Mouse (Mus musculus) adrenal gland, adult (tissue): ENCODE measurements around the gene Thoc2.

Experiments
- DNase-seq, 2 experiments: peaks; one replicate each; pipeline ENCODE4 v3.0.0; 2022 to 2023; ENCODE audit warnings: low spot score in 1 of 2; ENCODE audit not compliant: inconsistent age in 2 of 2

The Thoc2 gene

DNA sequence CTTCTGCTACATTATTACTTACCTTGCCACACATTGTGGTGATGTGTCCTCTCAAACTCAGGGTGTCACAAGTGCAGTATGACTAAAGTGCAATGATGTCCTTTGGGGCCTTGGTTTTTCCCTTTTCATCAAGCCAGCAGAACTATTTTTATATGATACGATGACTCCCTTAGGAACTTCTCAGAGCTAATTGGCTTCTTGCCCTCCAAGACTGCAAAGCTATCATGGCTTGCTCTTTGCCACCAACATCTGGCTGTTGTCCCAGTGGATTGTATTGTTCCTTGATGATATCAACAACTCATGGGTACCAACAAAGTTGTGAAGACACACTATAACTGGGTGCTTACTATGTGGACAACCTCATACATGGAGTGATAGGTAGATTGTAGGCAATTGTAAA lies at the start of gene Thoc2:
Thoc2 (minus strand) TSS at position 101 of the 400 bp plus-strand sequence.
- DNase-seq, result no peak

DNA sequence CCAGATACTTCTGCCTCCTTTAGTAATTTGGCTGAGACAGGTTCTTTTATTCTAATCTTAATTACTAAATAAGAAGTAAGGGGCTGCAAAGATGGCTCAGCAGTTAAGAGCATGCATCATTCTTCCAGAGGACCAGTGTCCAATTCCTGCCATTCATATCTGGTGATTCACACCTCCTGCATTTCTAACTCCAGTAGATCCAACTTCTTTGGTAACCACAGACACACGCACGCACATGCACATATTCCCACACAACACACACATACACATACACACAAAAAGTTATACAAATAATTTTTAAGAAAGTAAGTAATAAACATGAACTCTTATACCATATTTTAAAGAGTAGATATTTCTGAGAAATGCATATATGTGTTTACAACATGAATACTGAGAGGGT lies 49.6 kb upstream of the Thoc2 start:
- DNase-seq, result no peak

DNA sequence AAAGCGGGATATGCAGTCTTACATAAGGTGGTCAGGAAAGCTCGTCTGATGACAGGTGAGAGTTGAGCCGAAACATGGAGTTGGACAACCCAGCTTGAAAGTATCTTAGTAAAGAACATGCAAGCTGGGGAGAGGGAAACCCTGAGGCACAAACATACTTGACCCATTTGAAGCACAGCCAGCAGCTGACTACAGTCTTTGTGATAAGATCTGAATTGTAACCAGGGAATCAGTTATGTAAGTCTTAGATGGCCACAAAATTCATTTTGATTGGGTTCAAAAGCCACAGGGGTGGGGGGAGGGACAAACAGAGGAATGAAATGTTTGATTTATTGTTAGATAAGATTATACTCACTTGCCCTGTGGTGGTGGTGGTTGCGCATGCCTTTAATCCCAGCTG lies 48.9 kb upstream of the Thoc2 start:
- peak; percentile 31 to 69 for DNase-seq

DNA sequence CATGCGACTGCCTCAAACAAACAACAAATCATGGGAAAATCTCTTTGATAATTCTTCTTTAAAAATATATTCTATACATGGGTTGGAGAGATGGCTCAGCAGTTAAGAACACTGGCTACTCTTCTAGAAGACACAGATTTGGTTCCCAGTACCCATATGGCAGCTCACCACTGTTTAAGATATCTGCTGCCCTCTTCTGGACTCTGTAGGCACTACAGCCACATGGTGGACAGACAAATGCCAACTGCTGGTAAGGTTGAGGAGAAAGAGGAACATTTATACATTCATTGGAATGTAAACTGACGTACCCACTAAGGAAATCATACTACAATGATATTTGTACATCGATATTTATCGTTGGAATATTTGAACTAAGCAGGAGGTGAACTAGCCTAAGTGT lies 36.7 kb upstream of the Thoc2 start:
- DNase-seq, result peak in 1 of 2 experiments; percentile 58

DNA sequence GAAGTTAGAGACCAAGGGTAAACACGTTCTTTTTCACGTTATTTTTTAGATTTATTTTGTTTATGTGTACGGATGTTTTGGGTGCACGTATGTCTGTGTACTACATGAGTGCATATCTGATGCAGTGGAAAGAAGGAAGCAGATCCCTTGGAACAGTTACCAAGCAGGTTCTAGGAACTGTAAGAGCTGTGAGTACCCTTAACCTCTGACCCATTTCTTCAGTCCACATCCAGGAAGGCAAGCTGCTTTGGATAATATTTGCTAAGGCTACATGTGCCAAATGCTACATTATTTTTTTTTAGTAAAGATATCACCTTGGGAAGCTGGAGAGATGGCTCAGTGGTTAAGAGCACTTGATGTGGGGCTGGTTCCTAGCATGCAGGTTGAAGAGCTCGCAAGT lies 21.4 kb upstream of the Thoc2 start:
- DNase-seq, result no peak

DNA sequence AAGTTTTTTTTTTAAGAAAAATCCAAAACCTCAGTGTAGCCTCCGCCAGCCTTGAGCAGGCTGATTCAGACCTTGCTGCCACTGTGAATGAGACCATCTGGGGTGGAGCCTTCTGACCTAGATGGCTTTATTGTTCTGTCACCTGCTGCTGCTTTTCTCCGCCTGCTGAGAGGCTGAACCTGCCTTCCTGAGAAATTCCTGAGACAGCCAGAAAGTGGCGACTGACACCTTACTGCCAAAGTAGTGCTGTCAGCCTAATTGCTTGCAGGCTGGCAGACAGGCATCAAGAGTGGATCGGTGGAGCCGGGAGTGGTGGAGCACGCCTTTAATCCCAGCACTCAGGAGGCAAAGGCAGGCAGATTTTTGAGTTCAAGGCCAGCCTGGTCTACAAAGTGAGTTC lies 11.3 kb upstream of the Thoc2 start:
- peak in 1 of 2 experiments; percentile 48 for DNase-seq

DNA sequence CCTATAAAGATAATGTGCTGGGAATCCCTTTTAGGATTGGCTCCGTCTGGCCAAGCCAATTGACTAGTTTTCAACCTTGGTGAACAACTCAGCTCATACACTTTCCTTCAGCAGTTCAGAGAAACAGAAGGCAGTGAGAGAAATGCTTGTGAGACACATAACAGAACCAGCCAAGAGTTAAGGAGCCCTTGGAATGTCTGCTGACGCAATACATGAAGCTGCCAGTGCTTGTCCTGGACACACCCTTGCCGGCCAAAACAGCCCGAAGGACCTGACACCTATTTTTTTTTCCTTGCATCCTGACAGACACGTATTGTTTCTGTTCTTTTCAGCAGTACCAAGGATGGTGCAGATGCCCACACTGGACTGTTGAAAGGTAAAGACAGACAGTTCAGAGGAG lies 4.2 kb upstream of the Thoc2 start:
- DNase-seq, result no peak

DNA sequence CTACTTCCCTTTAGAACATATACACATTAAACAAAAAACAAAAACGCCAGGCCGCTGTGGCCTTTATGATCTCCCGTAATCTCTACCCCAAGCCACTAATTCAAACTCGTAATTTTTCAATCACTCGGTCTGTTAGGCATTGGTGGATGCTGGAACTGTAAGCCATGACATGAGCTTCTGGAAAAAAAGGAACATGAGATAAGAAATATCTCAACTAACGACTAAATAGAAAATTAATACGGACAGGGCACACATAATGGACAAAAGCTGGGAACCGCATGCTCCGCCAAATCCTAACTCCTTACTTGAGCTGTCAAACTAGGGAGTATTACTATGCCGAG lies 8.4 kb downstream of the Thoc2 start:
- no peak for DNase-seq

DNA sequence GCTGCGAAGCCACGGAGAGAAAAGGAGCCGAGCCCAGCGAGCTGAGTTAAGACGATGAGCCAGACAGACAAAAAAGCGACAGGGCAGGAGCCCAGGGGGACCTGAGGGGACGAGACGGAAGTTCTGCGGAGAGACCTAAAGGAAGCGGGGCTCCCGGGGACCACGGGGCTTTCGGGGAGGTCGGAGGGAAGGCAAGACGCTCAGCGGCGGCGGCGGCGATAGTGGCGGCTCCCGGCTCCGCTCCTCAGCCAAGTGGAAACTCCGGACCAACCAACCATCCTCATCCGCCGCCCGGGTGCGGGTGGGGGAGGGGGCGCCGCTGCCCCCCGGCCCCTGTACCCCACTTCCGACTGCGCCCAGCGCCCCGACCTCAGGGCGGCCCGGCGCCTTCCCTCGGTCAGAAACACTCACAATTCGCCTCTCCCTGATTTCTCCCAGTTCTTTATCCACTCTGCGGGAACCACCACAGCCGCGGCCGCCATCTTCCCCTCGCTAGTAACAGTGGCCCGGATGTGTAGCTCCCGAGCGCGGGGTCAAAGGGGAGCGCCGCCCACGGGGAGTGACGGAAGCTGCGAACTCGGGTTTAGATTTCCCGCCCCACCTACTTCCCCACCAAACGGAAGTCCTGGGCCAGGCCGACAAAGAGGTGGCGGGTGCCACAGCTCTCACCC lies 8.9 kb downstream of the Thoc2 start:
- DNase-seq, result peak; percentile 90 to 95

DNA sequence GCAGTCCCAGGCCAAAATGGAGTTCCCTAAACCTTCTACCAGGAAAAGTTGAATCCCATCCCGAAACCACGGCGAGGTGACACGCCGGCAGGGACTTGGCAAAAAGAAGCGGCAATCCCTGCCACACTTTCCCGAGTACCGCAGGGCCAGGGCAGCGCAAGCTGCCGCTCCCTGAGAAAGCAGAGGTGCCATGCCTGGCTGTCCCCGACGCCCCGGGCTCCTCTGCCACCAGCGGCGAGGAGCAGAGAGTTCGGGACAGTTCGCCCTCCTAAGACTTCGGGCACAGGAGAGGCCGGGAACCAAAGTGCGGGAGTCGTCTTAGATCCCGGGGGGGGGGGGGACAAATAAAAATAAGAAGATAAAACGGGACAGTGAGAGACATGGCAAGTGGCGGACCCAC lies 9.5 kb downstream of the Thoc2 start:
- DNase-seq, result peak; percentile 34 to 73

DNA sequence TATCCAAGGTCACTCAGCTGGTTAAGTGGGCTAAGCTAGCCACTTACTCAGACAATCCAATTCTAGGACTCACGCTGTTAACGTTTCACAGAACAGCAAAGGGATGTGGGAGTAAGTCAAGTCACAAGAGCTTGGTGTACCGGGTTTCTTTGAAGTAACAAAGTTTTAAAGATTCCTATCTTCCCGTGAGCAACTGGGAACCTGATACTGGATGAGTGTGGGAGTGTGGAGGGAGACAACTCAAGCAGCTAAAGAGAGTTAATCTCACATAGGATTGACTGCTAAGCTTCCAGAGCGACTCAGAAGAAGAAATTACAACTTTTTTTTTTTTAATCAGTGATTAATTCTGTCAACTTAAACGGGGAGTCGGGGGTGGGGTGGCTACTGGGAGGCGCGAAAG lies 10.0 kb downstream of the Thoc2 start:
- DNase-seq, result no peak

DNA sequence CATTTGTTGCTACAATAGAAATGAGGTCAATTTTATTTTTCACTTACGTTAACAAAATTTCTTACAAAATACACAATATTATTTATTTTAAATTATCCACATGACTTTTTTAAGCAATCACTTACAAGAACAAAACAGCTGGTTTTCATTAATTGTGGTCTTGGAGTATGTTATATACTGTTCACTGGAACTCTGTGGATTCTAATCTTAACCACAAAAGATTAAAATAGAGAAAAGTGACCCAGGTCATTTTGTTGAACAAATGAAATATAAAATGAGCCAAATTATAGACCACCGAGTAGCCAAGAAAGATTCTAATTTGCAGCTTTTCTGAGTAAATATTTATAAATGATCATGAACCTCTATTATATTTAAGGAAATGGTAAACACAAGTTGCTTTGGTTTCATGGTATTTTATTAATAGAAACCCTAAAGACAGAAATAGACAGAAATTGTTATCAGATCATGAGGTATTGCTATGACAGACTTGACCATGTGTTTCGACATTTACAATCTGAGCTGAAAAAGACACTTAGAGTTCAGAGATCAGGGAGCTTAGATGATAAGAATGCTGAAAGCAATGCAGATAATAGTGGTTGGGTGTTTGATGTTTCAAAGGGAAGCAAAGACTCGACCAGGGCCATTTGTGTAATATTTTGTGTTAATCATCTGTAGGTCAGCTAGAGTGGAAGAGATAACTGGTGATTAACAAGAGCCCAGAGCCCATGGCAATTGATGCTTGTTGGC lies 35.5 kb downstream of the Thoc2 start:
- no peak for DNase-seq

DNA sequence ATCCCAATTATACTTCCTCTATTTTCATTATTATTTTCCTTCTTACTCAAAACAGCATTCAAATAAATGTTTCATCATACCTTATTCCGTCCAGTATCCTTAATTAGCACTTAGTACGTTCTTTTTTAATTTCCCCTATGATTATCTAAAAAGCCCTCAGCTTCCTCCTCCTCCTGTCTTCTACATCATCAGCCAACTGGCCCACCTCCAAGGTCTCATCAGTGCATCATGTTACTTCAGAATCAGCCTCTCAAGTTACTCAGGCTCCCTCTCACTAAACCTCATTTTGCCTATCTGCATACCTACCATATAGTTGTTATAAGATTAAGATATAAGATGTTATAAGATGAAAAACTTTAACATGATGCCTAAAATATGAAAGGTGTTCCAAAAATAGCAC lies 43.9 kb downstream of the Thoc2 start:
- peak in 1 of 2 experiments; percentile 4 for DNase-seq

DNA sequence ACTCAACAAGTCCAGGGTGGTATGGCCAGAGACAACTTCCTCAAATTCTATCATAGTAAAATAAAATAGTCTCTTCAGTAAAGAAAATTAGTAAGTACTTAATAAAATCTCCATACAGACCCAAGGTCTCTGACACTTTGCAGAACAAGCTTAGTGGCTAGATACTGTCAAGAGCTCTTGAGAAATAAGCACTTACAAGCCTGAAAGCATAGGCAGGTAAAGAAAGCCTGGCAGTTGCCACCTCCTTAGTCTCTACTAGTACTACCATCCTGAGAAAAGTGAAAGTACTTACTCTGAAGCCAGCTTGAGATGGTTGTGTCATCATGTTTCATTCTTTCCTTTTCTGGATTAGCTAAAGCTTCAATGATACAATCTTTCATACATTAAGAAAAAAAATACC lies 82.7 kb downstream of the Thoc2 start:
- DNase-seq, result no peak

DNA sequence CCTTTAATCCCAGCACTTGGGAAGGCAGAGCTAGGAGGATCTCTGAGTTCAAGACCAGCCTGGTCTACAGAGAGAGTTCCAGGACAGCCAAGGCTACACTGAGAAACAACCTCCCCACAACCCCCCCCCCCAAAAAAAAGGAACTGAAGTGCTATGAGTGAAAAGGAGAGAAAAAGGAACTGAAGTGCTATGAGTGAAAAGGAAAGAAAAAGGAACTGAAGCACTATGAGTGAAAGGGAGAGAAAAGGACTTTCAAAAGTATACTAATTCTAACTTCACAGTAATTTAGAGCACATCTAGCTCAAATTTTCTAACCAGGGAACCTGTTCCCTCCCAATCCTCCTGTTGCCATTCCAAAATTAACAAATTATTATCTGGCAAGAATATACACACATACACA lies 114.9 kb downstream of the Thoc2 start:
- DNase-seq, result no peak

DNA sequence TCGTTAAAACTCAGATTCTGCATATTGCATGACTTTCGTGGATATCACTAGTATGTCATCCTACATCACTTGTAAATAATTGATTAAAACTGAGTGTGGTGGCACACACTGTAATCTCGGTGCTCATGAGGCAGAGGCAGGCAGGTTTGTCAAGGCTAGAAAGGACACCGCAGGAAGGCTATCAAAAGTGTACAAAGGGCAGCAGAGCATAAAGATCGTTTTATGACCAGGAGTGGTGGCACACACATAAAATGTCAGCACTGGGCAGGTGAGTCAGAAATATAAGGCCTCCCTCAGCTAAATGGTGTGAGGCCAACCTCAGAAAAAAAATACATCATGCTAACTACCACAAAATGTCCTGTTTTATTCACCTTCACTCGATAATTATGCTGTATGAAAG lies 127.2 kb downstream of the Thoc2 start:
- DNase-seq, result no peak
